Mouse (Mus musculus): ENCODE measurements around the gene Rps18.

- no peak for TF ChIP-seq CTCF (IDR thresholded peaks at IDR 0.05; ENCODE audit: low read depth)
- TF ChIP-seq EP300 (IDR thresholded peaks at IDR 0.05; ENCODE audit: low read depth) = peak; percentile 50
These were observed 17.8 kb upstream of the Rps18 start for GRCm38 (mm10) chr17:33973572-33973971.
